Mouse (Mus musculus) naive thymus-derived CD4-positive, alpha-beta T cell, adult 5 months (primary cell): ENCODE measurements around the gene Aldh2. TPM values are rescaled to one million over a fixed set of nuclear protein-coding genes. Genes with fewer than 3 reads are reported as not detected.

Experiments used
- polyA plus RNA-seq: library from polyadenylated mRNA; unstranded; fragments of 100-300 nt; shearing (Covaris generic); gene quantifications from one replicate; pipeline ENCODE4 v1.2.1, GENCODE M21; 2017

Gene Aldh2
- 43.9 TPM for polyA plus RNA-seq

GRCm38 (mm10) chr5:121593451-121594401, at the start of gene Aldh2:
TSS of gene Aldh2 (minus strand) at chr5:121593824.

GRCm38 (mm10) chr5:121618592-121619513, 25.2 kb upstream of the Aldh2 start, which contains the start of gene Acad12:
TSS of gene Acad12 (minus strand) at chr5:121618938.

DNA sequence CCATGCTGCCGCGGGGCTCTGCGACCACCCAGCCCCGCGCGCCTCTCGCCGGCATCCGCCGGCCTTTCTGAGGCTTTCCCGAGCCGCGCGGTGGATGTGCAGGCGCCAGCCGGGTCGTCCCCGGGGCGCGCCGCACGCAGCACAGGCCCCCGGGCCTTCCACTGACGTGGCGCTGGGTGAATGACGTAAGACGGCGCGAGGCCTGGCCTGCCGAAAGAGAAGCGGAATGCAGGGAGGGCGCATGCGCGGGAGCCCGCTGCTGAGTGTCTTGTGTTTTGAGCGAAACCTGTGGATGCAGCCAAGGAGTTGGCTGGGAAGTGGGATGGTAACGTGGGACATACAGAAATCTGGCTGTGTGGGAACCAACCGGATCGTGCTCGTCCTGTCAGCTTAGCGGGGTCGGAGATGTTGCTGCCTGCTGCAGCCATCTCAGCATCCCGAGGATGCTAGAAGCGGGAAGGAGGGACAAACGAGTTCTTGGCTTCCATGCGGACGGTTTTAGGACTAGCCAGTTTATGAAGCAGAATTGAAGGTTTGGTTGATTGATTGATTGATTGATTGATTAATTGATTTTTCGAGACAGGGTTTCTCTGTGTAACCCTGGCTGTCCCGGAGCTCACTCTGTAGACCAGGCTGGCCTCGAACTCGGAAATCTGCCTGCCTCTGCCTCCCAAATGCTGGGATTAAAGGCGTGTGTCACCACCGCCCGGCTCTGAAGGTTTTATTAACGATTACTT, 47.7 kb downstream of the Aldh2 start, which contains the start of gene Mapkapk5:
Gene Mapkapk5, minus strand, starts transcription at position 113 of the 737 bp plus-strand sequence.

GRCm38 (mm10) chr5:121544910-121545792, 48.5 kb downstream of the Aldh2 start, which contains the start of the genes Adam1a and Gm42878:
TSS of gene Adam1a (minus strand) at chr5:121545482.
TSS of gene Gm42878 (minus strand) at chr5:121545482.

Other genes starting within 250 kb of the Aldh2 start
- 68.0 TPM for gene Trafd1, start 208.2 kb downstream of the Aldh2 start, polyA plus RNA-seq
- 46.3 TPM for gene Naa25, start 195.9 kb downstream of the Aldh2 start, polyA plus RNA-seq
- 2.4 TPM for gene Tmem116, start 141.9 kb downstream of the Aldh2 start, polyA plus RNA-seq
- 46.2 TPM for gene Erp29, start 141.3 kb downstream of the Aldh2 start, polyA plus RNA-seq
- gene Adam1b, start 90.4 kb downstream of the Aldh2 start, polyA plus RNA-seq = not detected
- 0.90 TPM for gene Adam1a, start 48.3 kb downstream of the Aldh2 start, polyA plus RNA-seq
- not detected for gene Gm42878, start 48.3 kb downstream of the Aldh2 start, polyA plus RNA-seq
- 73.2 TPM for gene Mapkapk5, start 47.9 kb downstream of the Aldh2 start, polyA plus RNA-seq
- gene Acad12, start 25.1 kb upstream of the Aldh2 start, polyA plus RNA-seq = 1.5 TPM
- gene Acad10, start 66.7 kb upstream of the Aldh2 start, polyA plus RNA-seq = 9.9 TPM
- 113 TPM for gene Brap, start 66.7 kb upstream of the Aldh2 start, polyA plus RNA-seq
- gene Atxn2, start 117.5 kb upstream of the Aldh2 start, polyA plus RNA-seq = 70.4 TPM
- gene Sh2b3, start 243.8 kb upstream of the Aldh2 start, polyA plus RNA-seq = 35.0 TPM